Mouse (Mus musculus) liver, embryonic 12.5 days (tissue): ENCODE results near the gene Dhps. TPM values are rescaled to one million over a fixed set of nuclear protein-coding genes. Genes with fewer than 3 reads are reported as not detected.
A peak's percentile ranks its signal among the peaks of the same experiment; 100 is the strongest.

Source experiments
- ATAC-seq: fragments of 200-750 bp; cut with Nextera tagmentation; 2 replicates; pipeline ENCODE4 v1.8.0; 2017; ENCODE audit warnings: moderate number of reproducible peaks, mild to moderate bottlenecking, moderate library complexity
- H3K27ac ChIP-seq: fragments of 300-500 bp; sonication (generic); 2 replicates; pipeline ENCODE4 v1.5.1; 2016; ENCODE audit warnings: mild to moderate bottlenecking
- H3K27me3 ChIP-seq: fragments of 300-500 bp; sonication (generic); replicated peaks from 2 replicates; pipeline ENCODE4 v1.6.1; 2016; ENCODE audit warnings: mild to moderate bottlenecking, moderate library complexity
- H3K36me3 ChIP-seq: fragments of 300-500 bp; sonication (generic); 2 replicates; pipeline ENCODE4 v1.6.1; 2016; ENCODE audit warnings: mild to moderate bottlenecking, moderate library complexity
- H3K4me1 ChIP-seq: fragments of 300-500 bp; sonication (generic); 2 replicates; pipeline ENCODE4 v1.6.1; 2016
- H3K4me2 ChIP-seq: fragments of 300-500 bp; sonication (generic); 2 replicates; pipeline ENCODE4 v1.6.1; 2016; ENCODE audit warnings: mild to moderate bottlenecking, moderate library complexity
- H3K4me3 ChIP-seq: fragments of 300-500 bp; sonication (generic); 2 replicates; pipeline ENCODE4 v1.5.1; 2016; ENCODE audit warnings: mild to moderate bottlenecking, moderate library complexity
- H3K9ac ChIP-seq: fragments of 300-500 bp; sonication (generic); 2 replicates; pipeline ENCODE4 v1.6.1; 2016; ENCODE audit warnings: mild to moderate bottlenecking, moderate library complexity
- H3K9me3 ChIP-seq: fragments of 300-500 bp; sonication (generic); replicated peaks from 2 replicates; pipeline ENCODE4 v1.6.1; 2016; ENCODE audit warnings: mild to moderate bottlenecking, moderate library complexity
- WGBS: fragments of 180-500 bp; shearing (Covaris S2); methylation state at CpG from one replicate; pipeline ENCODE4 v1.1.7; 2016; ENCODE audit not compliant: insufficient replicate concordance; 5-methylcytosine and 5-hydroxymethylcytosine counted together
- polyA plus RNA-seq: library from polyadenylated mRNA; unstranded; fragments of >200 nt; fragmentation: Nextera tagmentation; extraction: Ambion mirVana; gene quantifications from 2 replicates; pipeline ENCODE4 v1.2.1, GENCODE M21; 2016

The Dhps gene
- polyA plus RNA-seq, 1 experiment from 2014 or later, result 52.3 TPM

DNA sequence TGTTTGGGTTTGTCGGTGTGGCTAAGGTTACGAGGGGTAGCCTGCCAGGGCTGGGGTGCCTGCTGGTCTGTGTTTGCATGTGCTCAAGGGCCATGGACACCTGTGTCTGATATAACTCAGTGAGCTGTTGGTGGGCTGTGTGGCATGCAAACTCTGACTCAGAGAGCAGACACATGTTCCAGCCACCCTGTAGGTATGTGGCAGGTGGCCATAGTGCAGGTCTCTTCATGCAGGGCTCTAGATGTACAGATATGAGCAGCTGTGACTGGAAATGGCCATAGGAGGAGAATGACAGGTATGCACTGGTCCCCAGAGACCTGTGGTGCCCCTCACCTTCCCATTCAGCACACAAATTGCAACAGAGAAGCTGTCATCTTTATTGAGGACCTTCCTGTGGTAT, 4.4 kb upstream of the Dhps start:
- no peak overlapping the region for H3K27ac ChIP-seq
- 0 out of 2 replicates have a peak, but pooled peaks cover 3% of the 10 kb centered on the region for H3K27me3 ChIP-seq
- no peaks in the 10 kb centered on the region for H3K9me3 ChIP-seq
- no peak overlapping the region for H3K9ac ChIP-seq
- no peak for ATAC-seq
- H3K4me3 ChIP-seq, result no peak overlapping the region
- WGBS, result 92% methylated on average over 2 of the region's 2 CpGs
- H3K36me3 ChIP-seq, result peaks cover 14% of the 10 kb centered on the region; the same call in 1 of the 2 replicates
- no peak overlapping the region for H3K4me2 ChIP-seq
- peaks cover 13% of the 10 kb centered on the region for H3K4me1 ChIP-seq

DNA sequence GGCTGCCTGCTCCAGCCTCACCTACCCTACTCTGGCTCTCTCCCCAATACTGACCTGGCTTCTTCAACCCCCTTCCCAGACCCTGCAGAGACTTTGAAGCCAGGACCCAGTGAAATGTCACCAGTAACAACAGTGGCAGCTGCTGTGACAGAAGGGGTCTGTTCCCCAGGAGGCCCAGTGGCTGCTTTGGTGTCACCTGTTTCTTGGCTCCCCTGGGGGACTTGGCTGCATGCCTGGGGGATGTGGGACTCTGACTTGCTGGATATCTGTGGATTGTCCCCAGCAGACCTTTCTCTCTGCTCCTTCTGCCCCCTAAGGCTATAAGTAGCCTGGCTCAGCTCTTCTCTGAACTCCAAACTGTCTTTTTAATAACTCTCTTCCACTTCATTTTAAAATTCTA, 3.6 kb upstream of the Dhps start, which contains the start of gene Gm5741:
Gene Gm5741 (minus strand): TSS at position 1 of the 400 bp plus-strand sequence.
- no peak within 1 kb of the TSS for H3K27ac ChIP-seq
- no peaks in the 10 kb centered on the region for H3K9me3 ChIP-seq
- H3K27me3 ChIP-seq, result 0 out of 2 replicates have a peak, but pooled peaks cover 3% of the 10 kb centered on the region
- H3K4me1 ChIP-seq, result peaks cover 21% of the 10 kb centered on the region
- no peak within 1 kb of the TSS for H3K4me2 ChIP-seq
- no peak for ATAC-seq
- no peak within 1 kb of the TSS for H3K4me3 ChIP-seq
- H3K36me3 ChIP-seq, result peaks cover 9% of the 10 kb centered on the region
- no peak within 1 kb of the TSS for H3K9ac ChIP-seq

DNA sequence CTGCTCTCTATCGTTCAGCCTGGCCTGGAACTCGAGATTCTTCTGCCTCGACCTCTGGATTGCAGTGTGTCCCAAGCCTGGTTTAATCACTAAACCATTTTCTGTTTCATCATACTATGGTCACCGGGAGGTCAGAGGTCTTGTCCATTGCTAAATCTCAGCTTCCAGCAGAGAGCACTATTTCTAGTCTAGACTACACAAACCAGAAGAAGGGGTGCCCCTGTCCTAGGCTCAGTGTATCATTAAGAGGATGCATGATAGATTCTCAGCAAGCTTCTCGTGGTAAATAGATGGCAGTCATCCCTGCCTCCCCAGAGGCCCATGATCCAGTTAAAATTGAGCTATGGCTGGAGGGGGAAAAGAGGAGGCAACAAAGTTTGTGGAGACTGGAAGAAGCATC, 516 bp upstream of the Dhps start:
- Histone ChIP-seq H3K9ac (peak overlapping the region; percentile 42; the same call in 1 of the 2 replicates), H3K27ac (peak overlapping the region; percentile 94), H3K4me3 (peak overlapping the region; percentile 95), H3K27me3 (0 out of 2 replicates have a peak, but pooled peaks cover 3% of the 10 kb centered on the region), H3K9me3 (no peaks in the 10 kb centered on the region), H3K4me1 (peaks cover 52% of the 10 kb centered on the region), H3K4me2 (peak overlapping the region; percentile 78), H3K36me3 (peaks cover 38% of the 10 kb centered on the region)
- WGBS, result 68% methylated on average over 5 of the region's 5 CpGs
- ATAC-seq, result no peak

DNA sequence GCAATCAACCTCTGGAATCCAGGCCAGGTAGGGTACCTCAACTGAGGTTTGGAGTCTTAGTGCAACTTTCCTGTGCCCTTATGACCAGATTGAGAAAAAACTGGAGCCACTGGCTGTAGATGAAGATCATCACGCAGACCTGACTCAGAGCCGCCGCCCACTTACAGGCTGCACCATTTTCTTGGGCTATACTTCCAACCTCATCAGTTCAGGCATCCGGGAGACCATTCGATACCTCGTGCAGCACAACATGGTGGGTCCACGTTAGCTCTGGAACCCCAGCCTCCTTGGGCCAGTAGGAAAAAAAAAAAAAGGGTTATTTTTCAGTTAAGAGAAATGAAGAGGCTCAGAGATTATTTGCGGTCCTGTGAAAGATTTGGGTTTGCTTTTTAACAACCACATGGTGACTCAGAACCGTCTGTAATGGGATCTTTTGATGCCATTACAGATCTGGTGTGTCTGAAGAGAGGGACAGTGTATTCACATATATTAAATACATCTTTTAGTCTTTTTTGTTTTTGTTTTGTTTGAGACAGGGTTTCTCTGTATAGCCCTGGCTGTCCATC, 890 bp downstream of the Dhps start:
- H3K36me3 ChIP-seq, result peaks cover 44% of the 10 kb centered on the region
- H3K9me3 ChIP-seq, result no peaks in the 10 kb centered on the region
- H3K27me3 ChIP-seq, result 0 out of 2 replicates have a peak, but pooled peaks cover 2% of the 10 kb centered on the region
- no peak for ATAC-seq
- peaks cover 65% of the 10 kb centered on the region for H3K4me1 ChIP-seq
- peak overlapping the region; percentile 93 for H3K9ac ChIP-seq
- peak overlapping the region; percentile 94 for H3K27ac ChIP-seq
- H3K4me3 ChIP-seq, result peak overlapping the region; percentile 95
- peak overlapping the region; percentile 78 for H3K4me2 ChIP-seq
- WGBS, result 30% methylated on average over 9 of the region's 9 CpGs

DNA sequence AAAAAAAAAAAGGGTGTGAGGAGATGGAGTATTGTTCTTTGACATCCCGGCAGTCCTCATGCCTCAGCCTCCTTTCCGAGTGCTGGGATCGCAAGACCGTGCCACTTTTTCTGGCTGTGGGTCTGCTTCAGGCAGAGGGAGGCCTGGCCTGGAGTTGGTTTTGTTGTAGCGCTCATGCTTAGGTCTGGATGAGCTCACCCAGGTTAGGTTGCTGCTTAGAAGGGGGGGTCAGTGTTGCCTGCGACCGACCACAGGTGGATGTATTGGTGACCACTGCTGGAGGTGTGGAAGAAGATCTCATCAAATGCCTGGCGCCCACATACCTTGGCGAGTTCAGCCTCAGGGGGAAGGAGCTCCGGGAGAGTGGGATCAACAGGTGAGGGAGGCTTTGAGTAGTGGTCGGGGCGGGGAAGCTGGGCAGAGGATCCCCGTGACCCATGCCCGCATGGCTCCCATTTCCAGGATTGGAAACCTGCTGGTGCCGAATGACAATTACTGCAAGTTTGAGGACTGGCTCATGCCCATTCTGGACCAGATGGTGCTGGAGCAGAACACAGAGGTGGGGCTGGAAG, 1.6 kb downstream of the Dhps start:
- Histone ChIP-seq H3K9me3 (no peaks in the 10 kb centered on the region), H3K4me3 (peak overlapping the region; percentile 95; the same call in 1 of the 2 replicates), H3K36me3 (peaks cover 49% of the 10 kb centered on the region), H3K4me2 (peak overlapping the region; percentile 78), H3K9ac (peak overlapping the region; percentile 93; the same call in 1 of the 2 replicates), H3K4me1 (peaks cover 66% of the 10 kb centered on the region), H3K27me3 (no peaks in the 10 kb centered on the region), H3K27ac (0 out of 2 replicates have a peak overlapping the region, but pooled peaks have one; percentile 94)
- WGBS, result 83% methylated on average over 15 of the region's 15 CpGs
- no peak for ATAC-seq

DNA sequence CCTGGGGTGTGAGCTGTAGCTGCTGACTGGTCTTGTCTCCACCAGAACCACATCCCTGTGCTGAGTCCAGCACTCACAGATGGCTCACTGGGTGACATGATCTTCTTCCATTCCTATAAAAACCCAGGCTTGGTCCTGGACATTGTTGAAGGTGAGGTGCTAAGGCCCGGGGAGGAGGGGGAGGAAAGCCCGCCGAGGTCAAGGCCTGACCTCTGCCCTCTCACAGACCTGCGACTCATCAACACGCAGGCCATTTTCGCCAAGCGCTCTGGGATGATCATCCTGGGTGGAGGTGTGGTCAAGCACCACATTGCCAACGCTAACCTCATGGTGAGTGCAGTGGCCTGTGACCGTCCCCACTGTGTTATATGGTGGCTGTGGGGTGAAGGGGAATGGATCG, 2.6 kb downstream of the Dhps start:
- Histone ChIP-seq H3K27me3 (no peaks in the 10 kb centered on the region), H3K9me3 (no peaks in the 10 kb centered on the region), H3K36me3 (peaks cover 60% of the 10 kb centered on the region), H3K4me2 (no peak overlapping the region), H3K27ac (peak overlapping the region; percentile 81; the same call in 1 of the 2 replicates), H3K4me1 (peaks cover 76% of the 10 kb centered on the region), H3K9ac (no peak overlapping the region), H3K4me3 (no peak overlapping the region)
- no peak for ATAC-seq
- 82% methylated on average over 10 of the region's 10 CpGs for WGBS

DNA sequence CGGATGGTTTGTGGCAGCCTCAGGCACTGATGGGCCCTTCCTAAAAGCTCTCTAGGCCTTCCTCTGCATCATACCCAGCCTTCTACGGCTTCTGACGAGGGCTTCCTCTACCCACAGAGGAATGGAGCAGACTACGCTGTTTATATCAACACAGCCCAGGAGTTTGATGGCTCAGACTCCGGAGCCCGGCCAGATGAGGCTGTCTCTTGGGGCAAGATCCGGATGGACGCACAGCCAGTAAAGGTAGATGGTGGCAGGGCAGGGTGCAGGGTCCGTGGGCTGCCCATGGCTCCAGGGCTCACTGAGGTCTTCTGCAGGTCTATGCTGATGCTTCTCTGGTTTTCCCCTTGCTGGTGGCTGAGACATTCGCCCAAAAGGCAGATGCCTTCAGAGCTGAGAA, 3.1 kb downstream of the Dhps start:
- Histone ChIP-seq H3K27me3 (no peaks in the 10 kb centered on the region), H3K4me1 (peaks cover 80% of the 10 kb centered on the region), H3K9me3 (no peaks in the 10 kb centered on the region), H3K27ac (peak overlapping the region; percentile 81), H3K4me3 (no peak overlapping the region), H3K4me2 (peak overlapping the region; percentile 55; the same call in 1 of the 2 replicates), H3K36me3 (peaks cover 63% of the 10 kb centered on the region), H3K9ac (no peak overlapping the region)
- whole genome bisulfite sequencing, result 86% methylated on average over 10 of the region's 10 CpGs
- ATAC-seq, result no peak

DNA sequence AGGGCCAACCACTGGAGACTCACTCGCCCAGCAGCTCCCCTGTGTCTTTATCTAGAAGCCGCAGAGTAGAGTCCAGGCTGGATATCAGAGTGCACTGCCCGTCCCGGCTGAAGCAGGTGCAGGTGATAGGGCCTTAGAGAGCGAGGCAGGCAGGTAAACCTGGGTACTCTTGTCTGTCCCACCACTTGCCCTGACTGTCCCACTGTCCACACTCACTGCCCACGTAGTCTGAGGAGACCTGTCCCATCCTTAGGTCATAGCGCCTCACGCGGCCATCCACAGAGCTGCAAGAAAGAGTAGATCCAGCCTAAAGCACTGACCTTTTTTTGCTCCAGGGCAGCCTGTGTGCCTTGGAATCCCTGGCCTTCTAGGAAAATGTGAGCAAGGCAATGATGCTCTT, 4.4 kb downstream of the Dhps start:
- 50% methylated on average over 9 of the region's 9 CpGs for WGBS
- Histone ChIP-seq H3K4me1 (peaks cover 76% of the 10 kb centered on the region), H3K27ac (peak overlapping the region; percentile 81), H3K4me2 (peak overlapping the region; percentile 55), H3K9ac (peak overlapping the region; percentile 42), H3K27me3 (no peaks in the 10 kb centered on the region), H3K9me3 (no peaks in the 10 kb centered on the region), H3K36me3 (peaks cover 63% of the 10 kb centered on the region), H3K4me3 (peak overlapping the region; percentile 12; the same call in 1 of the 2 replicates)
- ATAC-seq, result peak; percentile 67

DNA sequence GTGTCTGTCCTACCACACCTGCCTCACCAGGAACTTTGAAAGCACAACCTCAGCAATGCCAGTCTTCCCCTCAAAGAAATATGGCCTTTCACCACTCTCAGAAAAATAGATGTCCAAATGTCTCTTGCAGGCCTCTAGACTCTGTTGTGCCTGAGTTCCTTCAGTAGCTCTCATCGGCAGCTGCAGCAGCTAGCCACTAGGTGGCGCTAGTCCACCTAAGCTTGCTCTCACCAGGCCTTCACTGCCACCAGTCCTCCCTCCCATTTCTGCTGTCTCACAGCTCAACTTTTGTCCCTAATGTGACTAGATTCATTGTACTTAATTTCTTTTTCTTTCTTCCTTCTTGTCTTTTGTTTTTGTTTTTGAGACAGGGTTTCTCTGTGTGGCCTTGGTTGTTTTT, 5.4 kb downstream of the Dhps start:
- 0% methylated on average over 2 of the region's 2 CpGs for WGBS
- Histone ChIP-seq H3K27ac (peak overlapping the region; percentile 81), H3K9me3 (no peaks in the 10 kb centered on the region), H3K4me2 (no peak overlapping the region), H3K27me3 (no peaks in the 10 kb centered on the region), H3K4me1 (peaks cover 82% of the 10 kb centered on the region), H3K9ac (peak overlapping the region; percentile 42; the same call in 1 of the 2 replicates), H3K36me3 (peaks cover 63% of the 10 kb centered on the region), H3K4me3 (no peak overlapping the region)
- ATAC-seq, result peak; percentile 38; the same call in 1 of the 2 replicates

DNA sequence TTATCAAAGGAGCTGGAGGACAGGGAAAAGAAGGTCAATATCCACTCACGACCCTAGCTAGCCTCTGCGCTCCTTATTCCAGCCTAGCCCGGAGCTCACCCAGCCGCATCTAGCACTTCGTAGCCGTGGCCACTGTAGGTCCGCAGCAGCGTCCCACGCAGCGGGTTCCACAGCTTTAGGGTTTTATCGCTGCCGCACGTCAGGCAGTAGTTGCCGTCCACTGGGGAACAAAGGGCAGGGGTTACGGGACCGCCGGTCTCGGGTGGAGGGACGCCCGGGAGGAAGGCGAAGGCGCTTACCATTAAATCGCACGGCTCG, 8.6 kb downstream of the Dhps start:
- Histone ChIP-seq H3K36me3 (peaks cover 46% of the 10 kb centered on the region), H3K9me3 (no peaks in the 10 kb centered on the region), H3K4me2 (peak overlapping the region; percentile 89), H3K4me3 (peak overlapping the region; percentile 95), H3K27me3 (no peaks in the 10 kb centered on the region), H3K9ac (peak overlapping the region; percentile 94), H3K27ac (peak overlapping the region; percentile 82), H3K4me1 (peaks cover 82% of the 10 kb centered on the region)
- ATAC-seq, result no peak
- 0% methylated on average over 25 of the region's 25 CpGs for WGBS

DNA sequence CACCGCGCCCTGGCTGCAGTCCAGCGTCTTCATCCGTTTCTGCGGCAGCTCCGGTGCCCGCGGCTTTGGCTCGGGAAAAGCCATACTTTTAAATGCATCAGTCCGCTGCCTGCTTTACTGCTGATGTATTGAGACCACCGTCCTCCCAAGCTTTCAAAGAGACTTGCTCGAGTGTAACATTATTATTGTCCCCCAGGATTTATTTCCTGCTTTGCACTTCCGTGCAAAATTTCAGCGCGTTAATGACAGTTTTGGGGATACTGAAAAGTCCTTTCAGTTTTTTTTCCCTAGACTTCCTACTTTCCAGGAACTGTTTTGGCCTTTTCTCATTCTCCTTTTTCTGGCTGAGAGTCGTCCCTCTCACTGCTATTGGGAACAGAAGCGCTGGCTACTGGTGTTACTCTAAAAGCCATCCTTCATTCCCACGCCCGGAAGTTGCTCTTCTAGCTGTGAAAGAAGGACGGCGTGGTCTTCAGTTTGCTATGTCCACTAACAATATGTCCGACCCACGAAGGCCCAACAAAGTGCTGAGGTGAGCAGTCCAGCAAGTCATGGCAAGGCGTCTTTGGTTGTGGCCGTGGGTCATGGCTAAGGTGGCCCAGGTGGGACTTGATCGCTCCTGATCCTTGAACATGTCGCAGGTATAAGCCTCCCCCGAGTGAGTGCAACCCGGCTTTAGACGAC, 9.1 kb downstream of the Dhps start, which contains the start of gene Wdr83os:
Gene Wdr83os (plus strand): TSS at position 209 of the 684 bp plus-strand sequence.
- H3K4me2 ChIP-seq, result peak within 1 kb of the TSS; percentile 89
- peak within 1 kb of the TSS; percentile 95 for H3K4me3 ChIP-seq
- H3K27ac ChIP-seq, result peak within 1 kb of the TSS; percentile 82
- H3K27me3 ChIP-seq, result no peaks in the 10 kb centered on the region
- peaks cover 46% of the 10 kb centered on the region for H3K36me3 ChIP-seq
- no peaks in the 10 kb centered on the region for H3K9me3 ChIP-seq
- ATAC-seq, result peak; percentile 14; the same call in 1 of the 2 replicates
- H3K9ac ChIP-seq, result peak within 1 kb of the TSS; percentile 94
- under 1% methylated on average over 30 of the region's 30 CpGs for WGBS
- H3K4me1 ChIP-seq, result peaks cover 82% of the 10 kb centered on the region

DNA sequence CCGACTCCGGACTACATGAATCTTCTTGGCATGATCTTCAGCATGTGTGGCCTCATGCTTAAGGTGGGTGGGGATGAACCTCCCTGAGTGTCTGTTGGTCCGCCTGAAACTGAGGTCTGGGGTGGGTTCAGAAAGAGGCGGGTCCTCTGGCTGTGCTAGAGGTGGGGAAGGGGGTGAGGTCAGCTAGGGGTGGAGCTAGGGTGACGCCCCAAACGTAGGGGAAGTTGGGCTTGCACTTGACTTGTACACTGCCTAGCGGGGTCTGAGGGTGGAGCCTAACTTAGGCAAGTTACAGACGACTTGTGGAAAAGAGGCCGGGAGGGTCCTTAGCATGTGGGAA, 9.6 kb downstream of the Dhps start, which contains the start of gene Wdr83:
Gene Wdr83 (minus strand): TSS at position 91 of the 340 bp plus-strand sequence.
- peak; percentile 78 for ATAC-seq
- peak within 1 kb of the TSS; percentile 89 for H3K4me2 ChIP-seq

More for the DNA sequence above, 9.6 kb downstream of the Dhps start, which contains the start of gene Wdr83:
- 0% methylated on average over 9 of the region's 9 CpGs for WGBS
- Histone ChIP-seq H3K36me3 (peaks cover 46% of the 10 kb centered on the region), H3K9ac (peak within 1 kb of the TSS; percentile 94), H3K9me3 (no peaks in the 10 kb centered on the region), H3K4me3 (peak within 1 kb of the TSS; percentile 95), H3K27me3 (no peaks in the 10 kb centered on the region), H3K27ac (peak within 1 kb of the TSS; percentile 82), H3K4me1 (peaks cover 77% of the 10 kb centered on the region)
